Mouse (Mus musculus): ENCODE measurements around the gene Gm10188. TPM values are rescaled to one million over a fixed set of nuclear protein-coding genes. Genes with fewer than 3 reads are reported as not detected.

The Gm10188 gene
- total and polyA plus RNA-seq, 2 experiments from 2014 or later: 0.22 TPM; not detected in 1

DNA sequence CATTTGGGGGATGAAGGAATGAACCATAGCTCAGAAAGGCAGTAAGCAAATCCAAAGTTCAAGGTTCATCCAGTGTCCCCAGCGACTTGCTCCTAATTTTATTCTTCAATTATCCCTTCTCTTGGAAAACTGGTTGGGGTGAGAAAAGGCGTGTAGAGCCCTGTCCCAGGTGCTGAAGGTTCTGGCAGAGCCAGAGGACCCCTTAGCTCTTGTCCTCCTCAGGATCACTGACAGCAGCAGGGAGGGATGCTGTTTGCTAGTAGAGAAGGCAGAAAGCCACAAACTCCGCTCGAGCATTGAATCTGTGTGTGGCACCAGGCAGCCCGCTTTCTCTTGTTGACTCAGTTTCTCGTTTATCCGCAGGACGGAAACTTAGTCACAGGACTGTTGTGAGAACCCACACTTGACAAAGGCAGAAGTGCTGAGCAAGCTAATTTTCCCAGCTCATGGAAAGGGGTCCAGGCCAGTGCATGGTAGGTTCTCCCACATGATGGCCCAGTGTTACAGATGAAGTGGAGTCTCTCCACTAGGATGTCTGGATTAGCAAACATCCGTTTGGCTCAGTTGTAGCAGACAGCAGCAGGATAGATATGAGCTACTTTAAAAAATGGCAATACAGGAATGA, 41.0 kb downstream of the Gm10188 start:
- H3K27me3 ChIP-seq (ENCODE audit: insufficient read depth, low read length): no peaks in the 10 kb centered on the region
- DNase-seq (ENCODE audit: low spot score) (no peak), ATAC-seq (ENCODE audit: low FRiP score) (no peak)
- no peaks in the 10 kb centered on the region for H3K9me3 ChIP-seq (ENCODE audit: low read length)
- H3K9ac ChIP-seq (replicated peaks; ENCODE audit: low read length, poor library complexity, severe bottlenecking): no peak overlapping the region
- H3K27ac ChIP-seq (ENCODE audit: low read depth, low read length): peak overlapping the region; percentile 99; the same call in 1 of the 2 replicates
- H3K4me2 ChIP-seq (ENCODE audit: low read depth, low read length, poor library complexity, severe bottlenecking): no peak overlapping the region
- peaks cover 11% of the 10 kb centered on the region for H3K4me1 ChIP-seq (ENCODE audit: insufficient read depth, low read length)
- H3K36me3 ChIP-seq (ENCODE audit: insufficient read depth, low read length): no peaks in the 10 kb centered on the region
- no peak for TF ChIP-seq CTCF (IDR thresholded peaks at IDR 0.05)
- no peak overlapping the region for H3K4me3 ChIP-seq (ENCODE audit: low read depth, low read length)
- WGBS: 66% methylated on average over 9 of the region's 9 CpGs

DNA sequence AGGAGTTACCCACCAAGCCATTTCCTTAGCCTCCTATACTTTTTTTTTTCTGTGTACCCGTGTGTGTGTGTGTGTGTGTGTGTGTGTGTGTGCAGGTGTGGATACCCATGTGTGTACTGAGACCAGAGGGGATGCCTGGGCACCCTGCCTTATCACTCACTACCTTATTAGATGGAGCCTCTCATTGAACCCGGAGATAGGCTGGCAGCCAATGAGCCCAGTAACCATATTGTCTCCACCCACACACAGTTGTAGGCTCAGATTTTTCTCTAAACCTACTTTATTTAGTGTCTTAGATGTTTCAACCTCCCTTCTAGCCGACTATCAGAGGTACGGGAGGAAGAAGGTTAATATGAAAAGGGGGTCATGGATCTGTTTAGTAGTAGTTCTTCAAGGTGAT, 43.3 kb downstream of the Gm10188 start:
- WGBS: 82% methylated on average over 4 of the region's 4 CpGs
- Histone ChIP-seq H3K9ac (replicated peaks; ENCODE audit: low read length, poor library complexity, severe bottlenecking) (no peak overlapping the region), H3K4me1 (ENCODE audit: insufficient read depth, low read length) (no peaks in the 10 kb centered on the region), H3K36me3 (ENCODE audit: insufficient read depth, low read length) (no peaks in the 10 kb centered on the region), H3K27me3 (ENCODE audit: insufficient read depth, low read length) (no peaks in the 10 kb centered on the region), H3K4me2 (ENCODE audit: low read depth, low read length, poor library complexity, severe bottlenecking) (no peak overlapping the region), H3K4me3 (ENCODE audit: low read depth, low read length) (no peak overlapping the region), H3K9me3 (ENCODE audit: low read length) (no peaks in the 10 kb centered on the region), H3K27ac (ENCODE audit: low read depth, low read length) (no peak overlapping the region)
- no peak for ATAC-seq (ENCODE audit: low FRiP score)
- TF ChIP-seq CTCF (IDR thresholded peaks at IDR 0.05): no peak
- DNase-seq (ENCODE audit: low spot score): no peak

MicroRNA genes within 50 kb of the gene (microRNA counts, 519-probe panel; counts per million panel counts)
- 4,607 counts per million, percentile 87 among the panel's probes with 10 or more counts for microRNA mmu-miR-135b

Small RNA genes lying within 50 kb of the gene (microRNA-seq; reads per million reads assigned to microRNA genes)
- gene Mir135b (ENCODE audit: borderline number of aligned reads): 14,679 reads per million, percentile 97 among the genes with 10 or more reads in this experiment

Other genes with a start within 250 kb of the Gm10188 start
- gene Elk4, start 222.2 kb downstream of the Gm10188 start, total RNA-seq (2014; rRNA removed): 17.6 and 23.4 TPM in 2 replicates
- 6.0 and 8.1 TPM in 2 replicates for gene Elk4, start 222.2 kb downstream of the Gm10188 start, polyA plus RNA-seq (2015; fragmentation: Nextera tagmentation; extraction: Ambion mirVana)
- gene Mfsd4a, start 161.7 kb downstream of the Gm10188 start, total RNA-seq (2014; rRNA removed): 4.6 and 9.2 TPM in 2 replicates
- gene Mfsd4a, start 161.7 kb downstream of the Gm10188 start, polyA plus RNA-seq (2015; fragmentation: Nextera tagmentation; extraction: Ambion mirVana): 9.0 and 9.9 TPM in 2 replicates
- gene Cdk18, start 90.1 kb downstream of the Gm10188 start, total RNA-seq (2014; rRNA removed): 3.5 and 7.2 TPM in 2 replicates
- 2.4 and 3.1 TPM in 2 replicates for gene Cdk18, start 90.1 kb downstream of the Gm10188 start, polyA plus RNA-seq (2015; fragmentation: Nextera tagmentation; extraction: Ambion mirVana)
- 9.3 and 12.6 TPM in 2 replicates for gene Lemd1, start 38.3 kb downstream of the Gm10188 start, total RNA-seq (2014; rRNA removed)
- 11.3 and 12.6 TPM in 2 replicates for gene Lemd1, start 38.3 kb downstream of the Gm10188 start, polyA plus RNA-seq (2015; fragmentation: Nextera tagmentation; extraction: Ambion mirVana)
- gene AC124108.1, start 38.3 kb downstream of the Gm10188 start, total RNA-seq (2014; rRNA removed): 3.9 and 6.9 TPM in 2 replicates
- gene AC124108.1, start 38.3 kb downstream of the Gm10188 start, polyA plus RNA-seq (2015; fragmentation: Nextera tagmentation; extraction: Ambion mirVana): 0.50 and 0.54 TPM in 2 replicates
- 29.5 and 31.1 TPM in 2 replicates for gene Klhdc8a, start 68.9 kb upstream of the Gm10188 start, total RNA-seq (2014; rRNA removed)
- 12.4 and 14.8 TPM in 2 replicates for gene Klhdc8a, start 68.9 kb upstream of the Gm10188 start, polyA plus RNA-seq (2015; fragmentation: Nextera tagmentation; extraction: Ambion mirVana)
- gene Nuak2, start 86.4 kb upstream of the Gm10188 start, total RNA-seq (2014; rRNA removed): 7.0 and 7.1 TPM in 2 replicates
- 9.9 TPM in 2 replicates for gene Nuak2, start 86.4 kb upstream of the Gm10188 start, polyA plus RNA-seq (2015; fragmentation: Nextera tagmentation; extraction: Ambion mirVana)
- gene Tmcc2, start 161.5 kb upstream of the Gm10188 start, total RNA-seq (2014; rRNA removed): 115 and 152 TPM in 2 replicates
- 35.4 and 36.3 TPM in 2 replicates for gene Tmcc2, start 161.5 kb upstream of the Gm10188 start, polyA plus RNA-seq (2015; fragmentation: Nextera tagmentation; extraction: Ambion mirVana)
- gene Dstyk, start 187.8 kb upstream of the Gm10188 start, total RNA-seq (2014; rRNA removed): 14.6 and 21.2 TPM in 2 replicates
- 5.4 and 5.6 TPM in 2 replicates for gene Dstyk, start 187.8 kb upstream of the Gm10188 start, polyA plus RNA-seq (2015; fragmentation: Nextera tagmentation; extraction: Ambion mirVana)
- gene Rbbp5, start 247.6 kb upstream of the Gm10188 start, total RNA-seq (2014; rRNA removed): 22.6 and 31.4 TPM in 2 replicates
- 25.5 and 25.8 TPM in 2 replicates for gene Rbbp5, start 247.6 kb upstream of the Gm10188 start, polyA plus RNA-seq (2015; fragmentation: Nextera tagmentation; extraction: Ambion mirVana)